Mouse (Mus musculus): ENCODE measurements at regions not wholly inside any gene's neighbourhood (a gene's known extent, or its start where the extent isn't known, plus 50 kb on each side); places are given as distances from the start of the nearest gene placed in this dataset.

- no peak for ATAC-seq (ENCODE audit: low read depth)
- Histone ChIP-seq H3K4me1 (replicated peaks) (no peaks in the 10 kb centered on the region), H3K36me3 (no peaks in the 10 kb centered on the region), H3K9ac (no peak overlapping the region), H3K27me3 (no peaks in the 10 kb centered on the region), H3K4me2 (no peak overlapping the region), H3K27ac (replicated peaks) (no peak overlapping the region), H3K4me3 (no peak overlapping the region), H3K9me3 (no peaks in the 10 kb centered on the region)
- WGBS: 91% methylated on average over 1 of the region's 1 CpGs
Measured at GRCm38 (mm10) chr5:44319626-44320025, 93.2 kb upstream of the Tapt1 start.

GRCm38 (mm10) chr5:44306769-44307557 is 80.5 kb upstream of the Tapt1 start:
- no peaks in the 10 kb centered on the region for H3K9me3 ChIP-seq
- H3K4me3 ChIP-seq: no peak overlapping the region
- no peak overlapping the region for H3K27ac ChIP-seq (replicated peaks)
- 17% methylated on average over 16 of the region's 16 CpGs for WGBS
- no peaks in the 10 kb centered on the region for H3K36me3 ChIP-seq
- H3K4me1 ChIP-seq (replicated peaks): 0 out of 2 replicates have a peak, but pooled peaks cover 3% of the 10 kb centered on the region
- ATAC-seq (ENCODE audit: low read depth): no peak
- 0 out of 2 replicates have a peak overlapping the region, but pooled peaks have one; percentile 5 for H3K4me2 ChIP-seq
- H3K9ac ChIP-seq: no peak overlapping the region
- no peaks in the 10 kb centered on the region for H3K27me3 ChIP-seq

- peak; percentile 81 for ATAC-seq (ENCODE audit: low read depth)
- Histone ChIP-seq H3K4me3 (no peak overlapping the region), H3K9ac (no peak overlapping the region), H3K9me3 (no peaks in the 10 kb centered on the region), H3K27me3 (no peaks in the 10 kb centered on the region), H3K27ac (replicated peaks) (peak overlapping the region; percentile 18; the same call in 1 of the 2 replicates), H3K4me1 (replicated peaks) (0 out of 2 replicates have a peak, but pooled peaks cover 3% of the 10 kb centered on the region), H3K36me3 (no peaks in the 10 kb centered on the region), H3K4me2 (peak overlapping the region; percentile 37)
- 34% methylated on average over 14 of the region's 14 CpGs for WGBS
Measured at GRCm38 (mm10) chr5:44303886-44304855, 77.7 kb upstream of the Tapt1 start.

- no peak overlapping the region for H3K9ac ChIP-seq
- no peak overlapping the region for H3K4me2 ChIP-seq
- no peak overlapping the region for H3K4me3 ChIP-seq
- H3K9me3 ChIP-seq: no peaks in the 10 kb centered on the region
- H3K4me1 ChIP-seq (replicated peaks): no peaks in the 10 kb centered on the region
- no peaks in the 10 kb centered on the region for H3K27me3 ChIP-seq
- ATAC-seq (ENCODE audit: low read depth): peak; percentile 75; the same call in 1 of the 2 replicates
- H3K36me3 ChIP-seq: no peaks in the 10 kb centered on the region
- 10% methylated on average over 5 of the region's 5 CpGs for whole genome bisulfite sequencing
- no peak overlapping the region for H3K27ac ChIP-seq (replicated peaks)
Measured at GRCm38 (mm10) chr5:44284384-44284783, 58.0 kb upstream of the Tapt1 start.
